Mouse (Mus musculus): ENCODE data around the gene Alpi. TPM values are rescaled to one million over a fixed set of nuclear protein-coding genes. Genes with fewer than 3 reads are reported as not detected.

Gene Alpi
- total RNA-seq, 2 experiments from 2014 or later: not detected

GRCm38 (mm10) chr1:87059042-87059665 is 42.3 kb downstream of the Alpi start:
- DNase-seq: no peak

- DNase-seq: no peak
Measured at GRCm38 (mm10) chr1:87057075-87057474, 44.3 kb downstream of the Alpi start.

- no peak for DNase-seq
Measured at GRCm38 (mm10) chr1:87051369-87051768, 50.0 kb downstream of the Alpi start.

GRCm38 (mm10) chr1:87050700-87051099 is 50.7 kb downstream of the Alpi start:
- no peak for DNase-seq

- DNase-seq: no peak
Measured at GRCm38 (mm10) chr1:87050072-87050471, 51.3 kb downstream of the Alpi start.

Other genes with a start within 250 kb of the Alpi start
- not detected for gene Alppl2, start 11.7 kb downstream of the Alpi start, total RNA-seq (2021)
- not detected for gene Akp3, start 23.4 kb upstream of the Alpi start, total RNA-seq (2021)
- under 1 TPM in 1 of 2 experiments, not detected in 1; 0.18 TPM for gene Ecel1, start 54.9 kb upstream of the Alpi start, total RNA-seq (2021)
- not detected for gene Prss56, start 81.7 kb upstream of the Alpi start, total RNA-seq (2021)
- not detected for gene Chrnd, start 89.0 kb upstream of the Alpi start, total RNA-seq (2021)
- gene Chrng, start 103.1 kb upstream of the Alpi start, total RNA-seq (2021): under 1 TPM; 0.14 TPM
- gene Eif4e2, start 112.3 kb upstream of the Alpi start, total RNA-seq (2021): 10 to 100 TPM; 71.3 to 72.5 TPM
- 1 to 10 TPM; 2.6 to 3.0 TPM for gene Efhd1, start 162.8 kb upstream of the Alpi start, total RNA-seq (2021)
- gene Gigyf2, start 225.4 kb upstream of the Alpi start, total RNA-seq (2021): 10 to 100 TPM; 46.6 to 46.9 TPM